Mouse (Mus musculus) lung, postnatal 10 days (tissue): Measurements from ENCODE around the gene Ivd.

ENCODE experiments used
- DNase-seq: peaks from one replicate; pipeline ENCODE4 v3.0.0; 2021

The Ivd gene

GRCm38 (mm10) chr2:118882840-118883679 lies 21.3 kb downstream of the Ivd start:
- peak; percentile 91 for DNase-seq

GRCm38 (mm10) chr2:118887440-118887839 lies 25.7 kb downstream of the Ivd start:
- DNase-seq, result no peak

- DNase-seq, result no peak
Observed at GRCm38 (mm10) chr2:118887845-118888548, 26.2 kb downstream of the Ivd start.

GRCm38 (mm10) chr2:118891173-118891572 lies 29.4 kb downstream of the Ivd start:
- DNase-seq, result no peak

GRCm38 (mm10) chr2:118895990-118896913 lies 34.5 kb downstream of the Ivd start:
- DNase-seq, result peak; percentile 62

- peak; percentile 27 for DNase-seq
Observed at GRCm38 (mm10) chr2:118896914-118897291, 35.1 kb downstream of the Ivd start.

- no peak for DNase-seq
Observed at GRCm38 (mm10) chr2:118897392-118897791, 35.6 kb downstream of the Ivd start.

- DNase-seq, result no peak
Observed at GRCm38 (mm10) chr2:118897808-118898207, 36.1 kb downstream of the Ivd start.

- DNase-seq, result no peak
Observed at GRCm38 (mm10) chr2:118898771-118899170, 37.0 kb downstream of the Ivd start.

- no peak for DNase-seq
Observed at GRCm38 (mm10) chr2:118899306-118899705, 37.6 kb downstream of the Ivd start.

GRCm38 (mm10) chr2:118899981-118900825 lies 38.4 kb downstream of the Ivd start, which contains the start of gene Bahd1:
Gene Bahd1, plus strand, starts transcription at chr2:118900377.
- peak; percentile 55 for DNase-seq

GRCm38 (mm10) chr2:118900826-118901140 lies 39.0 kb downstream of the Ivd start:
- no peak for DNase-seq

GRCm38 (mm10) chr2:118901175-118902031 lies 39.6 kb downstream of the Ivd start:
- DNase-seq, result peak; percentile 99

- DNase-seq, result peak; percentile 77
Observed at GRCm38 (mm10) chr2:118902051-118903025, 40.6 kb downstream of the Ivd start.

GRCm38 (mm10) chr2:118903333-118903741 lies 41.6 kb downstream of the Ivd start:
- DNase-seq, result peak; percentile 51

GRCm38 (mm10) chr2:118905433-118906117 lies 43.8 kb downstream of the Ivd start:
- no peak for DNase-seq

GRCm38 (mm10) chr2:118906118-118906492 lies 44.4 kb downstream of the Ivd start:
- no peak for DNase-seq

GRCm38 (mm10) chr2:118907781-118908180 lies 46.0 kb downstream of the Ivd start:
- no peak for DNase-seq

GRCm38 (mm10) chr2:118909151-118909550 lies 47.4 kb downstream of the Ivd start:
- DNase-seq, result no peak
